In genomic region chr17:84188374-84188961, GRCm38 (mm10) we compare ENCODE assay signal across 8 mouse cellular contexts. TPM values are rescaled to one million over a fixed set of nuclear protein-coding genes. Genes with fewer than 3 reads are reported as not detected.
DNase-seq lines count a peak whose midpoint lies in the region; ATAC-seq lines count a peak whose summit lies in the region.

No protein-coding gene starts in this region.

- DNase-seq in adrenal gland, adult (ENCODE audit: inconsistent age in 2 of 2, low spot score in 1 of 2): peak; percentile 97 to 99
- DNase-seq in embryo, embryonic 11 days: peak; percentile 94
- peak; percentile 96 for DNase-seq in gastrocnemius, postnatal 25 days
- DNase-seq in left cerebral cortex, postnatal 36 days (ENCODE audit: low spot score in 2 of 2): peak; percentile 72 to 78
- DNase-seq in midbrain, embryonic 10.5 days (ENCODE audit: low spot score): peak; percentile 91
- DNase-seq in right cerebral cortex, postnatal 36 days (ENCODE audit: low spot score in 2 of 2): peak; percentile 72 to 73
- peak; percentile 96 for DNase-seq in yolk sac, embryonic 10.5 days (ENCODE audit: low spot score)

- H3K27me3 ChIP-seq in intestine, embryonic 15.5 days (replicated peaks): no peaks in the 10 kb centered on the region
- peaks cover 9% of the 10 kb centered on the region; the same call in 1 of the 2 replicates for H3K27me3 ChIP-seq in midbrain, embryonic 10.5 days (ENCODE audit: low read depth, poor library complexity, severe bottlenecking)

- peak; percentile 91 for ATAC-seq in intestine, embryonic 15.5 days

- no peaks in the 10 kb centered on the region for H3K36me3 ChIP-seq in intestine, embryonic 15.5 days
- H3K36me3 ChIP-seq in midbrain, embryonic 10.5 days: peaks cover 42% of the 10 kb centered on the region

- peak overlapping the region; percentile 89 for H3K4me2 ChIP-seq in intestine, embryonic 15.5 days (replicated peaks)

- peak overlapping the region; percentile 77 for H3K9ac ChIP-seq in intestine, embryonic 15.5 days

- H3K4me1 ChIP-seq in intestine, embryonic 15.5 days (replicated peaks): peaks cover 25% of the 10 kb centered on the region
- peaks cover 49% of the 10 kb centered on the region for H3K4me1 ChIP-seq in midbrain, embryonic 10.5 days

- intact Hi-C loops in left cerebral cortex, postnatal 36 days (cut with DNase I): loop anchor here (1.0 to 5.0 kb wide), 3 partner anchors 76 to 216 kb away; no protein-coding TSS in a partner anchor

- no peaks in the 10 kb centered on the region for H3K9me3 ChIP-seq in intestine, embryonic 15.5 days
- no peaks in the 10 kb centered on the region for H3K9me3 ChIP-seq in midbrain, embryonic 10.5 days (replicated peaks)

- peak overlapping the region; percentile 100 for H3K27ac ChIP-seq in intestine, embryonic 15.5 days
- H3K27ac ChIP-seq in midbrain, embryonic 10.5 days (replicated peaks): peak overlapping the region; percentile 98

- H3K4me3 ChIP-seq in intestine, embryonic 15.5 days (replicated peaks): peak overlapping the region; percentile 62
- H3K4me3 ChIP-seq in midbrain, embryonic 10.5 days: peak overlapping the region; percentile 74

- 2% methylated on average over 38 of the region's 38 CpGs for WGBS in intestine, embryonic 15.5 days
- 2% methylated on average over 38 of the region's 38 CpGs for WGBS in midbrain, embryonic 10.5 days

RNA-seq across cellular contexts. Expression of gene Zfp36l2, which starts 0.7 kb away (rescaled TPM):
- 10 to 100 TPM; 10.1 to 14.9 TPM for total RNA-seq in gastrocnemius, postnatal 25 days (2021)
- polyA plus RNA-seq in intestine, embryonic 15.5 days (2015; fragmentation: Nextera tagmentation; extraction: Ambion mirVana): 23.2 and 29.7 TPM in 2 replicates
- 10 to 100 TPM; 23.9 to 28.3 TPM for total RNA-seq in left cerebral cortex, postnatal 36 days (2021)
- 7.8 and 8.1 TPM in 2 replicates for polyA plus RNA-seq in midbrain, embryonic 10.5 days (2016; fragmentation: Nextera tagmentation; extraction: Ambion mirVana)

Comparison
In these comparisons a context has a peak if more than half of its experiments do, and no peak if none do; other contexts are left out.
1. Peak in every context shown above with its lines: DNase-seq, ATAC-seq, H3K4me3 ChIP-seq and H3K27ac ChIP-seq.